Mouse (Mus musculus): Measurements from ENCODE around the gene Gap43.

DNA sequence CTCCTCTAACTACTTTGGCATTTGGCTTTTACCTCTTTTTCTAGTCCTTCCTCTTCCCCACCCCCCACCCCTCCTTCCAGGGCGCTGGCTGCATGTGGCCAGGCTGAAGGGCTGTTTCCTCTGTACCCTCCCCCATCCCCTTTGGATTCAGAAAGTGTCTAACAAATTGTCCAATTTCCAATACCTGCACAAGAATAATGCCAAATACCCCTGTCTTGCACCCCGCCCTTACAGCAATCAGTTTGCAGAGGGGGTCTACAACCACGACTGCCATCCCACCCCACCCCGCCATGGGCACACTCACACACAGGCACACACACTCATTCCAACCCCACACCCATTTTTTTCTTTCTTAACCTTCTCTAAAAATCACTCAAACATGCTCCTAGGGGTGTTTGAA is 1.5 kb downstream of the Gap43 start:
- TF ChIP-seq POLR2A (IDR thresholded peaks at IDR 0.05; ENCODE audit: low read depth, low read length) = no peak
- no peak for TF ChIP-seq CTCF (conservative IDR thresholded peaks at IDR 0.05; ENCODE audit: insufficient read depth, insufficient read length, low read depth, low read length)

All from kidney, adult 2 months (tissue).